25 mouse cellular contexts compared by ENCODE assay signal in the genomic region with DNA sequence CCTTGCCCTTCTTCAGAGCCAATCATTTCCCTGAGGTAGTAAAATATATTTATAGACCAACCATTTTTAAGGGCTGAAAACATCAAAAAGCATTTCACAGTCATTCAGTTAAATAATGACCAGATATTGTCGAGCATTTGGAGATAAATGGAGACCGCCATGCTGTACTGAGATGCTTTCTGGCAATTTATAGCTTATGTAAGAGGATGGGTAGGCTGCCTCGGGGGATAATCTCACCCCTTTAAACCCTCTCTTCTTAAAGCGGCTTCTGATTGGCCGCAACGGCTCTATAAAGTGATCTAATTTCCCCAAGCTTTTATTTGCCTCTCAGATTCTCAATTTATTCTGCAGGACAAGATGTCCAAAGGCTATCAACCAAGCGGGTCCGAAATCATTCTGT. TPM values are rescaled to one million over a fixed set of nuclear protein-coding genes. Genes with fewer than 3 reads are reported as not detected.
"Had no signal": no experiment of that assay in that cellular context is flagged by ENCODE, and none has a peak within 500 bp of the region (broad histone marks: within the 10 kb centered on the region; RNA-seq: fewer than 3 reads in every experiment).

No protein-coding gene starts in this region.

- H3K9ac ChIP-seq: heart, embryonic 12.5 days; hindbrain, embryonic 12.5 days; hindbrain, embryonic 14.5 days; intestine, embryonic 15.5 days; limb, embryonic 12.5 days had no signal

- H3K4me1 ChIP-seq: heart, embryonic 10.5 days; heart, embryonic 12.5 days; hindbrain, embryonic 10.5 days; hindbrain, embryonic 12.5 days; intestine, embryonic 15.5 days; limb, embryonic 10.5 days; limb, embryonic 12.5 days had no signal

- ATAC-seq: hindbrain, embryonic 16.5 days; inflammation-experienced regulatory T-cells, adult 6 months; intestine, embryonic 15.5 days; intestine, postnatal 0 days had no signal

- H3K4me3 ChIP-seq: gastrocnemius, adult 2 months; heart, adult 2 months; heart, embryonic 10.5 days; heart, embryonic 12.5 days; hindbrain, embryonic 10.5 days; hindbrain, embryonic 12.5 days; intestine, embryonic 15.5 days; layer of hippocampus, adult 2 months; left cerebral cortex, adult 2 months; limb, embryonic 10.5 days; limb, embryonic 12.5 days had no signal

- H3K36me3 ChIP-seq: hindbrain, embryonic 10.5 days; hindbrain, embryonic 12.5 days; intestine, embryonic 15.5 days; limb, embryonic 10.5 days; limb, embryonic 12.5 days had no signal

- H3K4me2 ChIP-seq: heart, embryonic 12.5 days; hindbrain, embryonic 12.5 days; hindbrain, embryonic 14.5 days; intestine, embryonic 15.5 days; limb, embryonic 12.5 days had no signal

- H3K9me3 ChIP-seq: heart, embryonic 10.5 days; heart, embryonic 12.5 days; hindbrain, embryonic 10.5 days; hindbrain, embryonic 12.5 days; intestine, embryonic 15.5 days; limb, embryonic 10.5 days; limb, embryonic 12.5 days had no signal

- DNase-seq: gastrocnemius, adult 2 months; gastrocnemius, postnatal 10 days; gastrocnemius, postnatal 25 days; heart, adult 2 months; heart, postnatal 10 days; heart, postnatal 4 days; kidney, adult 18-20 months; kidney, adult 8-10 months; kidney, postnatal 10 days; kidney, postnatal 25 days; kidney, postnatal 4 days had no signal

- H3K27ac ChIP-seq: gastrocnemius, adult 2 months; heart, adult 2 months; heart, embryonic 10.5 days; hindbrain, embryonic 10.5 days; hindbrain, embryonic 12.5 days; hindbrain, embryonic 14.5 days; intestine, embryonic 15.5 days; layer of hippocampus, adult 2 months; left cerebral cortex, adult 2 months; limb, embryonic 10.5 days; limb, embryonic 12.5 days had no signal

- H3K27me3 ChIP-seq: heart, embryonic 12.5 days; hindbrain, embryonic 12.5 days; intestine, embryonic 15.5 days had no signal

RNA-seq across cellular contexts. Expression of gene Thbs4, which starts 22.1 kb away (rescaled TPM):
- total RNA-seq: granulocyte monocyte progenitor cell, adult 5-6 weeks had no signal
- polyA plus RNA-seq: inflammation-experienced regulatory T-cells, adult 6 months had no signal
